Mouse (Mus musculus) left cerebral cortex, adult 6 months (tissue): Measurements from ENCODE around the gene Rnf103. TPM values are rescaled to one million over a fixed set of nuclear protein-coding genes. Genes with fewer than 3 reads are reported as not detected.

Experiments
- long read RNA-seq, 2 experiments: library from polyadenylated mRNA; unstranded; transcript quantifications; one replicate each; pipeline ENCODE4 v2.0.0; 2019 to 2020
- polyA plus RNA-seq: library from polyadenylated mRNA; unstranded; fragments of <200 nt; fragmentation: Nextera tagmentation; gene quantifications from 2 replicates; pipeline ENCODE4 v1.2.3, GENCODE M21; 2021

Rnf103 gene
- polyA plus RNA-seq = 7.3 and 25.7 TPM in 2 replicates
- long read RNA-seq, experiment 1, transcript Rnf103-201 (4 exons, 3,264 nt) = major isoform, 11 of 20 reads
- long read RNA-seq, experiment 1, partial matches to known transcripts = 8 of 20 reads
- long read RNA-seq, experiment 1, other reads (novel, unspliced or antisense) = 1 of 20 reads
- long read RNA-seq, experiment 2, transcript Rnf103-201 (4 exons, 3,264 nt) = major isoform, 7 of 16 reads
- long read RNA-seq, experiment 2, partial matches to known transcripts = 9 of 16 reads
- long read RNA-seq, experiment 2, other reads (novel, unspliced or antisense) = 0 of 16 reads

GRCm38 (mm10) chr6:71493675-71494340 lies at the start of gene Rnf103:
Gene Rnf103 (plus strand): TSS chr6:71493894.

GRCm38 (mm10) chr6:71543686-71544499 lies 50.2 kb downstream of the Rnf103 start, which contains the start of gene Chmp3:
Gene Chmp3 (plus strand): TSS chr6:71543797.

Other genes with a start within 250 kb of the Rnf103 start
- 17.6 and 23.8 TPM in 2 replicates for gene Krcc1, start 222.2 kb upstream of the Rnf103 start, polyA plus RNA-seq
- gene Smyd1, start 171.7 kb upstream of the Rnf103 start, polyA plus RNA-seq = 1.8 and 2.2 TPM in 2 replicates
- gene Cd8b1, start 171.1 kb upstream of the Rnf103 start, polyA plus RNA-seq = not detected in 2 replicates
- gene Cd8a, start 120.5 kb upstream of the Rnf103 start, polyA plus RNA-seq = 0.04 TPM in 1 of 2 replicates, not detected in the other
- 7.7 and 9.8 TPM in 2 replicates for gene Rmnd5a, start 53.3 kb upstream of the Rnf103 start, polyA plus RNA-seq
- gene Chmp3, start 49.9 kb downstream of the Rnf103 start, polyA plus RNA-seq = 103 and 112 TPM in 2 replicates
- gene Kdm3a, start 139.1 kb downstream of the Rnf103 start, polyA plus RNA-seq = 4.7 and 4.9 TPM in 2 replicates
- gene Reep1, start 213.7 kb downstream of the Rnf103 start, polyA plus RNA-seq = 37.1 and 40.9 TPM in 2 replicates